Mouse (Mus musculus) heart, adult 2 months (tissue): Measurements from ENCODE around the gene Steap3. TPM values are rescaled to one million over a fixed set of nuclear protein-coding genes. Genes with fewer than 3 reads are reported as not detected.

Experiments used
- DNase-seq, 2 experiments: peaks; one replicate each; pipeline ENCODE4 v3.0.0; 2021
- H3K27ac ChIP-seq: fragments of 200-600 bp; 2 replicates; pipeline ENCODE4 v1.8.1; 2022
- H3K27me3 ChIP-seq: fragments of 200-500 bp; 2 replicates; pipeline ENCODE4 v1.6.1; 2012; ENCODE audit warnings: mild to moderate bottlenecking, low read length, inconsistent platforms, mixed read lengths; ENCODE audit not compliant: control insufficient read depth, insufficient read depth
- H3K36me3 ChIP-seq: fragments of 200-500 bp; 2 replicates; pipeline ENCODE4 v1.6.1; 2012; ENCODE audit warnings: low read length, inconsistent platforms; ENCODE audit not compliant: control insufficient read depth, insufficient read depth
- H3K4me1 ChIP-seq: fragments of 200-500 bp; 2 replicates; pipeline ENCODE4 v1.6.1; 2011; ENCODE audit warnings: low read length; ENCODE audit not compliant: control insufficient read depth, insufficient read depth
- H3K4me3 ChIP-seq: fragments of 200-600 bp; 2 replicates; pipeline ENCODE4 v1.8.1; 2022
- H3K79me2 ChIP-seq: fragments of 200-500 bp; replicated peaks from 2 replicates; pipeline ENCODE4 v1.6.1; 2012; ENCODE audit warnings: mild to moderate bottlenecking, inconsistent platforms, low read length, moderate library complexity, mixed read lengths; ENCODE audit not compliant: control insufficient read depth, insufficient read depth
- H3K9ac ChIP-seq: fragments of 200-500 bp; 2 replicates; pipeline ENCODE4 v1.6.1; 2012; ENCODE audit warnings: low read depth, mild to moderate bottlenecking, control low read depth, inconsistent platforms, low read length, mixed read lengths
- CTCF ChIP-seq: fragments of 200-600 bp; IDR thresholded peaks from 2 replicates; pipeline ENCODE4 v1.8.1; 2022; ENCODE audit warnings: antibody characterized with exemption, mild to moderate bottlenecking, moderate library complexity
- EP300 ChIP-seq: fragments of 200-500 bp; IDR thresholded peaks from 2 replicates; pipeline ENCODE4 v1.6.1; 2011; ENCODE audit warnings: low read depth, low read length, control low read depth; ENCODE audit not compliant: insufficient read depth
- POLR2A ChIP-seq: fragments of 200-500 bp; IDR thresholded peaks from 2 replicates; pipeline ENCODE4 v1.6.1; 2011; ENCODE audit warnings: mild to moderate bottlenecking, low read depth, low read length, control low read depth; ENCODE audit not compliant: insufficient read depth
- WGBS: fragments of 180-500 bp; shearing (Covaris S2); methylation state at CpG from one replicate; pipeline ENCODE4 v1.1.7; 2018; 5-methylcytosine and 5-hydroxymethylcytosine counted together
- intact Hi-C: fragments of 180-260 bp; cut with DNase I; formaldehyde crosslinking; loops from one replicate; pipeline ENCODE4 v1.15.1; 2025
- polyA plus RNA-seq: library from polyadenylated mRNA; depleted of rRNA; stranded (reverse); fragments of >200 nt; gene quantifications from 2 replicates; pipeline ENCODE4 v1.2.3, GENCODE M21; 2012; rRNA removed
- total RNA-seq, 2 experiments: library from RNA; stranded (reverse); gene quantifications; 2 replicates each; pipeline ENCODE4 v1.2.3; 2021

Steap3 gene
- total and polyA plus RNA-seq, 3 experiments: 25.2 to 54.9 (median 27.9) TPM

DNA sequence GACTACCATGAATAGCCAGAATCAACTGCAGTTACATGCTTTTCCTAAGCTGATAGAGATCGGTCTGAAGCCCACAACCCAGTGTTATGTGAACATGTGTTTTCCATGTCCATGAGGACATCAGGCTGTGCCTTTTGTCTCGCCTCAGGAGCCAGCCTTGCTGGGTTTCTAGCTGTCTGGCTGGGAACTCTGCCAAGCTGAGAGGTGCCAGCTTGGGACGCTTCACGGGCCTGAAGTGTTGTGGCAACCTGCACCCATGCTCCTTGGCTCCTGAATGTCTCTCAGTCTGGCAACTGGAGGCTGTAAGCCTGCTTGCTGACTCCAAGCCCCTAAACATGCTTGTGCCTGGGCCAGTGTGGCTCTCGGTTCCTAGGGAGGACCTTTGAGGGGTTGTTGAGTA is 130.0 kb downstream of the Steap3 start:
- H3K79me2 ChIP-seq: no peaks in the 10 kb centered on the region
- H3K4me1 ChIP-seq: no peaks in the 10 kb centered on the region
- H3K27me3 ChIP-seq: no peaks in the 10 kb centered on the region
- H3K9ac ChIP-seq: no peak overlapping the region
- TF ChIP-seq EP300 (no peak), CTCF (no peak), POLR2A (no peak)
- no peak overlapping the region for H3K27ac ChIP-seq
- intact Hi-C loops: no loop called here
- WGBS: 53% methylated on average over 5 of the region's 5 CpGs
- H3K36me3 ChIP-seq: no peaks in the 10 kb centered on the region
- DNase-seq: peak; percentile 66 to 78
- H3K4me3 ChIP-seq: no peak overlapping the region

Other genes with a start within 250 kb of the Steap3 start
- 1 to 10 TPM; 5.6 to 7.5 TPM for gene Tmem37, start 198.6 kb downstream of the Steap3 start, total RNA-seq
- gene Tmem37, start 198.6 kb downstream of the Steap3 start, polyA plus RNA-seq: 9.0 and 29.3 TPM in 2 replicates
- gene Dbi, start 151.6 kb downstream of the Steap3 start, total RNA-seq: 100 to 1,000 TPM; 251 to 264 TPM
- gene Dbi, start 151.6 kb downstream of the Steap3 start, polyA plus RNA-seq: 327 and 335 TPM in 2 replicates
- 1 to 10 TPM; 5.2 to 5.8 TPM for gene 3110009E18Rik, start 151.5 kb downstream of the Steap3 start, total RNA-seq
- 2.5 and 4.8 TPM in 2 replicates for gene 3110009E18Rik, start 151.5 kb downstream of the Steap3 start, polyA plus RNA-seq
- not detected for gene C1ql2, start 67.9 kb upstream of the Steap3 start, total RNA-seq
- gene C1ql2, start 67.9 kb upstream of the Steap3 start, polyA plus RNA-seq: not detected in 2 replicates
- under 1 TPM in 1 of 2 experiments, not detected in 1; 0.70 TPM for gene Marco, start 232.3 kb upstream of the Steap3 start, total RNA-seq
- gene Marco, start 232.3 kb upstream of the Steap3 start, polyA plus RNA-seq: 0.29 TPM in 1 of 2 replicates, not detected in the other